Mouse (Mus musculus): ENCODE results near the gene Spata6.

- TF ChIP-seq EP300 (IDR thresholded peaks at IDR 0.05; ENCODE audit: low read depth) (no peak), CTCF (IDR thresholded peaks at IDR 0.05; ENCODE audit: low read depth) (no peak)
Observed at GRCm38 (mm10) chr4:111867743-111868401, 148.1 kb downstream of the Spata6 start.
